Mouse (Mus musculus): Measurements from ENCODE around the gene Ano6.

DNA sequence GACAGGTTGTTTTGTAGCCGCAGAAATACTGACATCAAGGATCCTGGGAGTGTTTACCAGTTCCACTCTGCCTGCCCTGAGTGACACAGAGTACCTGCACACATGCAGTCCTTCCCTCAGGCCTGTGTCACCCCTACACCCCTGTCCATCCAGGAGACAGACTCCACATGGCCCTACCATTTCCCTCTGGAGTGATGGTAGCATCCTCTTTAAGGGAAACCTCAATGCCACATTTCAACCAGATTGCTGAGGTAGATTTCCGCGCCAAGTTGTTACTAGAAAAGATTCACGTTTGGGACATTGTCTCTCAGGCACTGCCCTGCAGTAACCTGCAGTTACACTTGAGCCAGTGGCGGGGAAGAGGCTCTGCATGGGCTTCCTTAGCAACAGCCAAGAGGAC is 97.9 kb downstream of the Ano6 start:
- TF ChIP-seq CTCF (conservative IDR thresholded peaks at IDR 0.05 in 1 of 2, IDR thresholded peaks at IDR 0.05 in 1 of 2; ENCODE audit: low read depth in 2 of 2, low read length in 2 of 2) (no peak), JUND (conservative IDR thresholded peaks at IDR 0.05; ENCODE audit: low read depth, low read length) (no peak), USF1 (IDR thresholded peaks at IDR 0.05; ENCODE audit: low read depth, low read length) (no peak), POLR2A (IDR thresholded peaks at IDR 0.05; ENCODE audit: low read depth, low read length) (no peak), POLR2AphosphoS2 (IDR thresholded peaks at IDR 0.05; ENCODE audit: low read depth, low read length) (no peak), TBP (conservative IDR thresholded peaks at IDR 0.05; ENCODE audit: low read depth, low read length) (no peak), HCFC1 (IDR thresholded peaks at IDR 0.05; ENCODE audit: low read depth, low read length) (no peak), TCF12 (IDR thresholded peaks at IDR 0.05; ENCODE audit: low read depth, low read length) (no peak), E2F4 (IDR thresholded peaks at IDR 0.05; ENCODE audit: insufficient replicate concordance, low read depth, low read length) (no peak), UBTF (IDR thresholded peaks at IDR 0.05; ENCODE audit: low read depth, low read length) (no peak)

Data from CH12.LX (cell line).